Mouse (Mus musculus) hindbrain, embryonic 14.5 days (tissue): ENCODE measurements around the gene Agtpbp1. TPM values are rescaled to one million over a fixed set of nuclear protein-coding genes. Genes with fewer than 3 reads are reported as not detected.

Source experiments
- ATAC-seq: fragments of 200-750 bp; cut with Nextera tagmentation; 2 replicates; pipeline ENCODE4 v1.8.0; 2017; ENCODE audit warnings: moderate number of reproducible peaks, mild to moderate bottlenecking, moderate TSS enrichment, moderate library complexity; ENCODE audit not compliant: low FRiP score
- DNase-seq: peaks from one replicate; pipeline ENCODE4 v3.0.0-alpha.2; 2015; ENCODE audit warnings: low spot score
- H3K27ac ChIP-seq: fragments of 300-500 bp; sonication (generic); 2 replicates; pipeline ENCODE4 v1.5.1; 2014; ENCODE audit warnings: mild to moderate bottlenecking, moderate library complexity
- H3K27me3 ChIP-seq: fragments of 300-500 bp; sonication (generic); 2 replicates; pipeline ENCODE4 v1.6.1; 2014; ENCODE audit warnings: mild to moderate bottlenecking, low read length, mixed read lengths; ENCODE audit not compliant: control insufficient read depth, insufficient read depth
- H3K36me3 ChIP-seq: fragments of 300-500 bp; sonication (generic); replicated peaks from 2 replicates; pipeline ENCODE4 v1.6.1; 2014; ENCODE audit not compliant: control insufficient read depth, insufficient read depth
- H3K4me1 ChIP-seq: fragments of 300-500 bp; sonication (generic); replicated peaks from 2 replicates; pipeline ENCODE4 v1.6.1; 2014; ENCODE audit warnings: antibody characterized with exemption, low read length, mixed read lengths; ENCODE audit not compliant: control insufficient read depth, insufficient read depth
- H3K4me2 ChIP-seq: fragments of 300-500 bp; sonication (generic); replicated peaks from 2 replicates; pipeline ENCODE4 v1.6.1; 2014; ENCODE audit warnings: mild to moderate bottlenecking, moderate library complexity
- H3K4me3 ChIP-seq: fragments of 300-500 bp; sonication (generic); replicated peaks from 2 replicates; pipeline ENCODE4 v1.5.1; 2014; ENCODE audit warnings: mild to moderate bottlenecking, low read length
- H3K9ac ChIP-seq: fragments of 300-500 bp; sonication (generic); 2 replicates; pipeline ENCODE4 v1.6.1; 2014
- H3K9me3 ChIP-seq: fragments of 300-500 bp; sonication (generic); 2 replicates; pipeline ENCODE4 v1.6.1; 2016; ENCODE audit warnings: low read length; ENCODE audit not compliant: control insufficient read depth
- WGBS: fragments of 180-500 bp; shearing (Covaris S2); extraction: QIAGEN DNeasy Blood & Tissue Kit; methylation state at CpG from one replicate; pipeline ENCODE4 v1.1.7; 2014; 5-methylcytosine and 5-hydroxymethylcytosine counted together
- polyA plus RNA-seq: library from polyadenylated mRNA; unstranded; fragments of >200 nt; fragmentation: Nextera tagmentation; extraction: Ambion mirVana; gene quantifications from 2 replicates; pipeline ENCODE4 v1.2.1, GENCODE M21; 2014

The Agtpbp1 gene
- polyA plus RNA-seq, 1 experiment from 2014 or later: 100 TPM

GRCm38 (mm10) chr13:59547091-59547490 lies 37.9 kb downstream of the Agtpbp1 start:
- H3K9me3 ChIP-seq: no peaks in the 10 kb centered on the region
- H3K4me1 ChIP-seq: peaks cover 3% of the 10 kb centered on the region; the same call in 1 of the 2 replicates
- H3K4me2 ChIP-seq: no peak overlapping the region
- no peak overlapping the region for H3K4me3 ChIP-seq
- H3K27ac ChIP-seq: no peak overlapping the region
- no peaks in the 10 kb centered on the region for H3K27me3 ChIP-seq
- 79% methylated on average over 2 of the region's 2 CpGs for WGBS
- no peak overlapping the region for H3K9ac ChIP-seq
- no peaks in the 10 kb centered on the region for H3K36me3 ChIP-seq
- ATAC-seq (no peak), DNase-seq (no peak)

GRCm38 (mm10) chr13:59542411-59542810 lies 42.6 kb downstream of the Agtpbp1 start:
- H3K4me2 ChIP-seq: no peak overlapping the region
- H3K27ac ChIP-seq: no peak overlapping the region
- H3K4me1 ChIP-seq: peaks cover 3% of the 10 kb centered on the region; the same call in 1 of the 2 replicates
- no peaks in the 10 kb centered on the region for H3K9me3 ChIP-seq
- H3K4me3 ChIP-seq: no peak overlapping the region
- H3K9ac ChIP-seq: no peak overlapping the region
- no peak for ATAC-seq
- 88% methylated on average over 10 of the region's 10 CpGs for WGBS
- no peaks in the 10 kb centered on the region for H3K36me3 ChIP-seq
- H3K27me3 ChIP-seq: no peaks in the 10 kb centered on the region
- no peak for DNase-seq

DNA sequence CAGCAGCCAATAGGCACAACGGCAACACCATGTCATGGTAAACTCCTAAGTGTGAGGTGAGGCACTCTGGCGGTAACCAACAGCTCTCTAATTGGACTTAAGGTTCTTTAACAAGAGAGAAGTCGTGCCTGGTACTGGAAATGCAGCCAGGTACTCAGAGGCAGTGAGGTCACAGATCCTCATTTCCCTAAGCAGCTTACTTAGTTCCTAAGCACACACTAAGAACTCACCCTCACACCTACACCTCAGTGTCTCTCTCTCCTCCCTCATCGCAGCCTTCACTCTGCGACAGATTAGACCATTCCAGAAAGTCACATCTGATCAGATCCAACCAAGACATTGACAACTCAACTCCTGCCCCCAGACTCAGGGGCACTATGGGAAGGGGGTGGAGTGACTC lies 45.0 kb downstream of the Agtpbp1 start:
- no peak for ATAC-seq
- H3K4me3 ChIP-seq: no peak overlapping the region
- peaks cover 15% of the 10 kb centered on the region; the same call in 1 of the 2 replicates for H3K36me3 ChIP-seq
- no peak overlapping the region for H3K4me2 ChIP-seq
- H3K9me3 ChIP-seq: no peaks in the 10 kb centered on the region
- no peak for DNase-seq
- H3K27ac ChIP-seq: no peak overlapping the region
- peaks cover 3% of the 10 kb centered on the region; the same call in 1 of the 2 replicates for H3K4me1 ChIP-seq
- H3K9ac ChIP-seq: no peak overlapping the region
- WGBS: 90% methylated on average over 5 of the region's 5 CpGs
- H3K27me3 ChIP-seq: no peaks in the 10 kb centered on the region

GRCm38 (mm10) chr13:59538661-59539060 lies 46.4 kb downstream of the Agtpbp1 start:
- H3K9ac ChIP-seq: no peak overlapping the region
- H3K4me3 ChIP-seq: no peak overlapping the region
- no peak for DNase-seq
- H3K4me1 ChIP-seq: no peaks in the 10 kb centered on the region
- H3K27me3 ChIP-seq: no peaks in the 10 kb centered on the region
- no peaks in the 10 kb centered on the region for H3K9me3 ChIP-seq
- WGBS: 97% methylated on average over 5 of the region's 5 CpGs
- H3K4me2 ChIP-seq: no peak overlapping the region
- ATAC-seq: no peak
- no peak overlapping the region for H3K27ac ChIP-seq
- H3K36me3 ChIP-seq: peaks cover 15% of the 10 kb centered on the region; the same call in 1 of the 2 replicates

DNA sequence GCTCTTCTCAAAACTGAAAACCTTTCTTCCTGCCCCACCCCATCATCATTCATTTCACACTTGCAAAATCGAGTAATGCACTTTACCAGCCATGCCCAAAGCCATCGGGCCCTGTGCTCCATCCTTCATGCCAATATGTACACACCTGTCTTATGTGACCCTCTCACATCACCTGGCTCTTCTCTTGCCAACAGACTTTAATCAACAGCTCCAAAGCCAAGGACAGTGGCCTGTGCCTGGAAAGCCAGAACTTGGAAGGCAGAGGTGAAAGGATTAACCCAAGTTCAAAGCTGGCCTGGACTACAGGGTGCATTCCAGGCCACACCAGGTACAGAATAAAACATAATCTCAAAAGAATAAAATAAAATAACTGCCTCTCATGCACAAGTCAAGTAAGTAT lies 48.4 kb downstream of the Agtpbp1 start:
- peaks cover 30% of the 10 kb centered on the region for H3K36me3 ChIP-seq
- no peak for ATAC-seq
- no peak for DNase-seq
- H3K4me1 ChIP-seq: no peaks in the 10 kb centered on the region
- no peak overlapping the region for H3K4me3 ChIP-seq
- H3K4me2 ChIP-seq: no peak overlapping the region
- WGBS: 82% methylated on average over 2 of the region's 2 CpGs
- no peak overlapping the region for H3K27ac ChIP-seq
- no peak overlapping the region for H3K9ac ChIP-seq
- no peaks in the 10 kb centered on the region for H3K9me3 ChIP-seq
- no peaks in the 10 kb centered on the region for H3K27me3 ChIP-seq

GRCm38 (mm10) chr13:59535746-59536145 lies 49.3 kb downstream of the Agtpbp1 start:
- WGBS: 88% methylated on average over 6 of the region's 6 CpGs
- no peaks in the 10 kb centered on the region for H3K27me3 ChIP-seq
- DNase-seq: no peak

GRCm38 (mm10) chr13:59534301-59534700 lies 50.7 kb downstream of the Agtpbp1 start:
- H3K36me3 ChIP-seq: peaks cover 44% of the 10 kb centered on the region
- H3K27ac ChIP-seq: no peak overlapping the region
- DNase-seq (no peak), ATAC-seq (no peak)
- no peaks in the 10 kb centered on the region for H3K27me3 ChIP-seq
- no peak overlapping the region for H3K4me3 ChIP-seq
- WGBS: 72% methylated on average over 4 of the region's 4 CpGs
- H3K9ac ChIP-seq: no peak overlapping the region
- H3K4me2 ChIP-seq: no peak overlapping the region
- H3K9me3 ChIP-seq: no peaks in the 10 kb centered on the region
- H3K4me1 ChIP-seq: no peaks in the 10 kb centered on the region

More at GRCm38 (mm10) chr13:59535746-59536145, 49.3 kb downstream of the Agtpbp1 start:
- ATAC-seq: no peak
- Histone ChIP-seq H3K4me1 (no peaks in the 10 kb centered on the region), H3K4me3 (no peak overlapping the region), H3K27ac (no peak overlapping the region), H3K4me2 (no peak overlapping the region), H3K9ac (no peak overlapping the region), H3K9me3 (no peaks in the 10 kb centered on the region), H3K36me3 (peaks cover 39% of the 10 kb centered on the region)

DNA sequence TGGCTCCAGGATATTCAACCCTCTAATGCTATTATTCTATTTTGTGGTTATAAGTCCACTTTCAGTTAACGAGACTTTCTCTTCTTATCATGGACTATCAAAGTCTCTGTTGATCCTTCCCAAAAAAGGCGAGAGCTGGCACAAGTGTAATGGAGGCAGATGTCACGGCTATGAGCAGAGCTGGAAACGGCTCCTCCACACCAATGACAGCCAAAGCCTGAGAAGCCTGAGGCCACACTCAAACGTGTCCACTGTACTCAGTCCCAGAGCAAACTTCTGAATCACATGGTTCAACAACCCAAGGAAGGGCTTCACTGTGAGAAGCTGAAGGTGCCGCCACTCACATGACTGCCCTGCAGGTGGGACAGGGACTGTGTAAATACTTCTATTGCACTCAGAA lies 51.7 kb downstream of the Agtpbp1 start:
- WGBS: 84% methylated on average over 6 of the region's 6 CpGs

DNA sequence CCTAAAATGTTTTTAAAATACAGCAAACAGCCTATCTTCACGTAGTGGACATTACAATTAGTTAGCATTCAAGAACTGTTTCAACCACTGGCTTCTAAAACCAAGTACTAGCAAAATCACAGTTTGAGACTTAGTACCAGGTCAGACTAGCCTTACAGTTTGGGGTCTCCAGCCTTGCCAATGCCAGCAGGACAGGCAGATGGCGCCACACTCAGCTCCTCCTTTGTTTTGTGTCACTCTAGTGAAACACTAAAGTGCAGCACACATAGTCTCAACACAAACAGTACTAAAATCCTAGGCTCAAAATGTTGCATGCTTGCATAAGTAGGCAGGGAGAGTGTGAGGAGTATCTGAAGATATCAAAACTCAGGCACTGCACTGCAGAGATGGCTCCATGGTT lies 53.8 kb downstream of the Agtpbp1 start:
- 56% methylated on average over 2 of the region's 2 CpGs for WGBS
- DNase-seq: no peak
- Histone ChIP-seq H3K4me1 (no peaks in the 10 kb centered on the region), H3K4me3 (no peak overlapping the region), H3K9me3 (no peaks in the 10 kb centered on the region), H3K36me3 (peaks cover 58% of the 10 kb centered on the region), H3K9ac (no peak overlapping the region), H3K27me3 (no peaks in the 10 kb centered on the region), H3K27ac (no peak overlapping the region), H3K4me2 (no peak overlapping the region)
- no peak for ATAC-seq

More for the DNA sequence above, 51.7 kb downstream of the Agtpbp1 start:
- Histone ChIP-seq H3K27ac (no peak overlapping the region), H3K36me3 (peaks cover 48% of the 10 kb centered on the region), H3K4me1 (no peaks in the 10 kb centered on the region), H3K9me3 (no peaks in the 10 kb centered on the region), H3K4me3 (no peak overlapping the region), H3K27me3 (no peaks in the 10 kb centered on the region), H3K4me2 (no peak overlapping the region), H3K9ac (no peak overlapping the region)
- no peak for ATAC-seq
- DNase-seq: no peak

DNA sequence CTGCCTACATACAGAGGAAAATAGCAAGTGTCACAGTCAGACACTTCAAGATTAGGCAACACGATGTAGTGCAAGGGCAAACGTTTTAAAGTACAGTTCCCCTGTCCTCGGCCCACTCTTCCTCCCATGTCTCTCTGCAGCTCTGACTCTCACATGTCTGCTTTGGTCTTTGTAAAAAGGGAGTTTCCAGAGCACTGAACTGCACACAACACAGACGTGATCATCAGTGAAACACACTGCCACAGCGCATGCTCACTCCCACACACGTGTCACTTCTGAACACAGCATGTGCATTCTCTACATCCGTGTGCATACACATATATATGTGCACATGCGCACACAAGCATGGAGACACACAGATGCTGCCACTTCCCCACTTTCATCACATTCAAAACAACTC lies 54.5 kb downstream of the Agtpbp1 start:
- no peak for DNase-seq
- Histone ChIP-seq H3K27me3 (no peaks in the 10 kb centered on the region), H3K36me3 (peaks cover 55% of the 10 kb centered on the region), H3K4me1 (no peaks in the 10 kb centered on the region), H3K4me3 (no peak overlapping the region), H3K4me2 (no peak overlapping the region), H3K27ac (no peak overlapping the region), H3K9ac (no peak overlapping the region), H3K9me3 (no peaks in the 10 kb centered on the region)
- WGBS: 95% methylated on average over 8 of the region's 8 CpGs
- no peak for ATAC-seq
